Mouse (Mus musculus): Measurements from ENCODE around the gene Zfp457. TPM values are rescaled to one million over a fixed set of nuclear protein-coding genes. Genes with fewer than 3 reads are reported as not detected.

Gene Zfp457
- 1.4 TPM for total RNA-seq (2023)

DNA sequence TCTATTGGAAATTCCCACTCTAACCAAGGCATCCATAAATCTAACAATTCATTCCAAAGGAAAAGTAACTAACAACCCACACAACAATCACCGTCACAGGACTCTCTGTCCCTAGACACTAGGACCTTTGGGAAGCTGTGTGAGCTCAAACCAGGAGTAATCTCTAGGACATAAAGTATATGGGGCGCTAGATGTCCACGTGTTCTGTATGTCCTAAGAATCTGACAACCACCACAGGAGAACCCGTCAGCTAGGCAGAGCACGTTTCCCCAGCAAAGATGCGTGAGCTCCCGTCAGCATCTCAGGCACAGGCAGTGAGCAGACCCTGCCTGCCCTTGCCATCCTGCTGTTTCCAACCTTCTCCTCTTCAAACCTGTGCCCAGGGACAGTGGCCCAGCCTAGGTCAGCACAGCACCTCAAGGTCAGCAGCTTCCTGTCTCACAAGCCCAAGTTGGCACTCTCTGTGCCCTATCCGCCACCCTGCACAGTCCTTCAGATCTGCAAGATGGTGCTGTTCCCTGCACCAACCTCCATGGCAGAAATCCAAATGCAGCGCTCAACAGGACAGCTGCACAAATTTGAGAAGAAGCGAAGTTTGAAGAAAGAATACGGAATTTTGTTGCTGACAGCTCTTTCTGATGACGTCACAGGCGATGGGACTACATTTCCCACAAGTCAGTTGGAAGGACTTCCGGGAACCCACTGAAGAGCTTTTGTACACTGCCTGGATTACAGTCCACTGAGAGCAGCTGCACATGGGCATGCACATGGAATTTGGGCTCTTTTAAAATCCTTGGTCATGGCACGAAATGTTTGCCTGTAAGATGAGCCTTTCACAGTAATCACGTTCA, at the start of gene Zfp457:
Gene Zfp457 (minus strand): TSS at position 664 of the 851 bp plus-strand sequence.

DNA sequence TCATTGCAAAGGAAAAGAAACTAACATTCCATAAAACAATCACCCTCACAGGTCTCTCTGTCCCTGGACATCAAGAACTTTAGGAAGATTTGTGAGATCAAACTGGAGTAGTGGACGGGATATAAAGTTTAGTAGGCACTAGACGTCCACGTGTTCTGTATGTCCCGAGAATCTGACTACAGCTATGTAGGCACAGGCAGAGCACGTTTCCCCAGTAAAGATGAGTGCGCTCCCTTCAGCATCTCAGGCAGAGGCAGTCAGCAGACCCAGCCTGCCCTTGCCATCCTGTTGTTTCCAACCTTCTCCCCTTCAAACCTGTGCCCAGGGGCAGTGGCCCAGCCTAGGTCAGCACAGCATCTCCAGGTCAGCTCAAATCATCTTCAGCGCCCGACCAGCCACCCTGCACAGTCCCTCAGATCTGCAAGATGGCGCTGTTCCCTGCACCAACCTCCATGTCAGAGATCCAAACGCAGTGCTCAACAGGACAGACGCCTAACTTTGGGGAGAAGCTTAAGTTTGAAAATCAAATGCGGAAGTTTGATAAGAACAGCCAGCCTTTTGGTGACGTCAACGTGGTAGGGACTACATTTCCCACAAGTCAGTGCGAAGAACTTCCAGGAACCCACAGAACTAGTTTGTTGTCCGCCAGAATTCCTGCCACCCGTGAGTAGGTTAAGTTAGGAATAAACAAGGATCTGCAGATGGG, 25.9 kb upstream of the Zfp457 start, which contains the start of gene Zfp595:
Gene Zfp595 (minus strand): TSS at position 552 of the 706 bp plus-strand sequence.

DNA sequence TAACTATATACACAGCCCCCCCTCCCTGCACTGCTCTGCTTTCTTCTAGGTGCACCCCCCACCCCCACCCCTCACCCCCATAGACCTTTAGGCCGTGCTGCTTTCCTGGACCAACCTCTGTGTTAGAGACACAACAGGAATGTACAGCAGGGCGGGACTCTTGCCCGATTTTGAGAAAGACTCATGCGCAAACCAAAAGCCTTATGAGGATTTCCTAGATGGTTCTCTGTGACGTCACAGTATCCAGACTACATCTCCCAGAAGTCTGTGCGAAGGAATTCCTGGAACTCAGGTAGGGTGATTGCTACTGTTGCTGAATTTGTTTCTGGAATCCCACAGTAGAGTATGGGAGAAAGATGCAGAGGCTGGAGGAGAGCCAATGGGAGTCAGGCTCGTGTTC, 28.0 kb downstream of the Zfp457 start, which contains the start of gene Zfp458:
Gene Zfp458 (minus strand): TSS at position 153 of the 400 bp plus-strand sequence.

Other genes starting within 250 kb of the Zfp457 start
- 4.1 TPM for gene Zfp712, start 245.3 kb downstream of the Zfp457 start, total RNA-seq (2023)
- gene Zfp708, start 208.5 kb downstream of the Zfp457 start, total RNA-seq (2023), result not detected
- gene Gm28557, start 197.9 kb downstream of the Zfp457 start, total RNA-seq (2023), result 4.1 TPM
- gene Rslcan18, start 190.2 kb downstream of the Zfp457 start, total RNA-seq (2023), result not detected
- gene Zfp759, start 184.8 kb downstream of the Zfp457 start, total RNA-seq (2023), result 3.9 TPM
- 8.6 TPM for gene Rsl1, start 133.3 kb downstream of the Zfp457 start, total RNA-seq (2023)
- 1.3 TPM for gene Zfp455, start 112.0 kb downstream of the Zfp457 start, total RNA-seq (2023)
- gene Zfp458, start 28.0 kb downstream of the Zfp457 start, total RNA-seq (2023), result 2.2 TPM
- 12.2 TPM for gene Zfp595, start 26.1 kb upstream of the Zfp457 start, total RNA-seq (2023)
- gene Gm28044, start 54.1 kb upstream of the Zfp457 start, total RNA-seq (2023), result not detected
- gene Zfp953, start 54.1 kb upstream of the Zfp457 start, total RNA-seq (2023), result 9.0 TPM
- gene Gm28041, start 69.2 kb upstream of the Zfp457 start, total RNA-seq (2023), result 3.4 TPM
- 7.4 TPM for gene Zfp456, start 69.3 kb upstream of the Zfp457 start, total RNA-seq (2023)
- gene Zfp429, start 93.3 kb upstream of the Zfp457 start, total RNA-seq (2023), result 19.0 TPM
- gene Zfp459, start 114.9 kb upstream of the Zfp457 start, total RNA-seq (2023), result 3.3 TPM
- gene Zfp874a, start 145.1 kb upstream of the Zfp457 start, total RNA-seq (2023), result 14.4 TPM
- gene Zfp874b, start 177.8 kb upstream of the Zfp457 start, total RNA-seq (2023), result 25.2 TPM
- 13.9 TPM for gene Zfp58, start 194.1 kb upstream of the Zfp457 start, total RNA-seq (2023)
- not detected for gene Gm26965, start 219.7 kb upstream of the Zfp457 start, total RNA-seq (2023)
- gene Zfp87, start 219.7 kb upstream of the Zfp457 start, total RNA-seq (2023), result 21.2 TPM
- gene Zfp748, start 247.3 kb upstream of the Zfp457 start, total RNA-seq (2023), result 12.6 TPM

Measured in CD8-positive naive resting alpha-beta T cell, adult 57 days (primary cell).